Mouse (Mus musculus) bone marrow macrophage, adult 2 months (primary cell): ENCODE results near the gene Rgl2. TPM values are rescaled to one million over a fixed set of nuclear protein-coding genes. Genes with fewer than 3 reads are reported as not detected.
A peak's percentile ranks its signal among the peaks of the same experiment; 100 is the strongest.

ENCODE experiments used
- H3K27ac ChIP-seq: 2 replicates; pipeline ENCODE4 v1.5.1; 2012; ENCODE audit warnings: low read depth, low read length; ENCODE audit not compliant: insufficient read depth
- H3K4me1 ChIP-seq: 2 replicates; pipeline ENCODE4 v1.6.1; 2012; ENCODE audit warnings: low read length; ENCODE audit not compliant: control insufficient read depth, insufficient read depth
- H3K4me3 ChIP-seq: 2 replicates; pipeline ENCODE4 v1.5.1; 2012; ENCODE audit warnings: mild to moderate bottlenecking, low read length, moderate library complexity; ENCODE audit not compliant: insufficient read depth
- CTCF ChIP-seq: IDR thresholded peaks from 2 replicates; pipeline ENCODE4 v1.5.1; 2012; ENCODE audit warnings: low read depth, mild to moderate bottlenecking, low read length, moderate library complexity
- POLR2A ChIP-seq: IDR thresholded peaks from 2 replicates; pipeline ENCODE4 v1.6.1; 2012; ENCODE audit warnings: mild to moderate bottlenecking, low read depth, low read length, borderline replicate concordance
- polyA plus RNA-seq: library from polyadenylated mRNA; stranded (reverse); fragments of >200 nt; gene quantifications from 2 replicates; pipeline ENCODE4 v1.2.4, GENCODE M21; 2012; ENCODE audit not compliant: missing spikeins, insufficient read depth, insufficient read length

The Rgl2 gene
- polyA plus RNA-seq, 1 experiment, result 209 TPM

GRCm38 (mm10) chr17:33932970-33933369 is 3.6 kb downstream of the Rgl2 start:
- Histone ChIP-seq H3K27ac (no peak overlapping the region), H3K4me1 (peaks cover 6% of the 10 kb centered on the region), H3K4me3 (no peak overlapping the region)
- TF ChIP-seq POLR2A, result no peak
- TF ChIP-seq CTCF, result no peak

- TF ChIP-seq POLR2A, result no peak
- no peak for TF ChIP-seq CTCF
- Histone ChIP-seq H3K4me3 (no peak overlapping the region), H3K27ac (no peak overlapping the region), H3K4me1 (peaks cover 9% of the 10 kb centered on the region)
These were observed 6.2 kb downstream of the Rgl2 start for GRCm38 (mm10) chr17:33935422-33936055.

- H3K4me1 ChIP-seq, result peaks cover 13% of the 10 kb centered on the region
- TF ChIP-seq POLR2A (no peak), CTCF (no peak)
- H3K4me3 ChIP-seq, result no peak overlapping the region
- H3K27ac ChIP-seq, result no peak overlapping the region
These were observed 7.7 kb downstream of the Rgl2 start for GRCm38 (mm10) chr17:33936993-33937392.

- peaks cover 9% of the 10 kb centered on the region; the same call in 1 of the 2 replicates for H3K4me1 ChIP-seq
- no peak overlapping the region for H3K27ac ChIP-seq
- H3K4me3 ChIP-seq, result peak overlapping the region; percentile 89
- TF ChIP-seq POLR2A (no peak), CTCF (no peak)
These were observed 9.4 kb downstream of the Rgl2 start for GRCm38 (mm10) chr17:33938783-33939182.

- peaks cover 9% of the 10 kb centered on the region; the same call in 1 of the 2 replicates for H3K4me1 ChIP-seq
- H3K4me3 ChIP-seq, result peak within 1 kb of the TSS; percentile 89
- H3K27ac ChIP-seq, result peak within 1 kb of the TSS; percentile 76
- TF ChIP-seq POLR2A (no peak), CTCF (no peak)
These were observed 11.0 kb downstream of the Rgl2 start, which contains the start of the genes Pfdn6 and Wdr46 for GRCm38 (mm10) chr17:33940206-33940805. TSS of gene Pfdn6 (minus strand) at chr17:33940343. TSS of gene Wdr46 (plus strand) at chr17:33940660.

GRCm38 (mm10) chr17:33940981-33941380 is 11.6 kb downstream of the Rgl2 start:
- Histone ChIP-seq H3K27ac (no peak overlapping the region), H3K4me1 (peaks cover 9% of the 10 kb centered on the region; the same call in 1 of the 2 replicates), H3K4me3 (peak overlapping the region; percentile 89)
- no peak for TF ChIP-seq CTCF
- no peak for TF ChIP-seq POLR2A

GRCm38 (mm10) chr17:33941381-33941780 is 12.0 kb downstream of the Rgl2 start:
- peaks cover 10% of the 10 kb centered on the region for H3K4me1 ChIP-seq
- H3K4me3 ChIP-seq, result peak overlapping the region; percentile 89
- no peak overlapping the region for H3K27ac ChIP-seq
- no peak for TF ChIP-seq CTCF
- TF ChIP-seq POLR2A, result no peak

GRCm38 (mm10) chr17:33943454-33943853 is 14.1 kb downstream of the Rgl2 start:
- TF ChIP-seq POLR2A (no peak), CTCF (no peak)
- Histone ChIP-seq H3K27ac (no peak overlapping the region), H3K4me1 (peaks cover 27% of the 10 kb centered on the region), H3K4me3 (no peak overlapping the region)

- H3K4me3 ChIP-seq, result no peak overlapping the region
- H3K27ac ChIP-seq, result peak overlapping the region; percentile 69
- H3K4me1 ChIP-seq, result peaks cover 27% of the 10 kb centered on the region
- TF ChIP-seq POLR2A (no peak), CTCF (no peak)
These were observed 18.2 kb downstream of the Rgl2 start for GRCm38 (mm10) chr17:33947430-33948089.
